Mouse (Mus musculus): ENCODE results near the gene Myo1d. TPM values are rescaled to one million over a fixed set of nuclear protein-coding genes. Genes with fewer than 3 reads are reported as not detected.

Gene Myo1d
- total and polyA plus RNA-seq, 3 experiments = 15.9 to 81.1 (median 41.7) TPM

DNA sequence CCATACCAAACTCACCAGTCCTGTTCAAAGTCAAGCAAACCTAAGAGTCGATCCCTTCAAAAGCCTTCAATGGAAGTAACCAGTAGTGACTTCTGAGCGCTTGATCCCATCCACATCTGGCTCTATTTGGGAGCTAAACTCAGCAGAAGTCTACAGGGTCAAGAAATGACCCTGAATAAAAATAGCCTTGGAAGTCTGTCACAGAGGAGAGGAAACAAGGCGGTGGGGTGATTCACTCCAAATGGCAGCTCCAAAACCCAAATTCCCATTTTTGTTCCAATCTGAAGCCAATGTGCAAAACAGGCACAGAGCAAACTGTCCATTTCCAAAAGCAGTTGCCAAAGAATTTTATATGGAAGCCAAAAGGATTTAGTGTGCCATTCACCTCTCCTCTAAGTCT lies 8.6 kb downstream of the Myo1d start:
- no peaks in the 10 kb centered on the region for H3K27me3 ChIP-seq (ENCODE audit: control insufficient read depth in 1 of 2, insufficient read depth in 2 of 2, low read length in 2 of 2)

DNA sequence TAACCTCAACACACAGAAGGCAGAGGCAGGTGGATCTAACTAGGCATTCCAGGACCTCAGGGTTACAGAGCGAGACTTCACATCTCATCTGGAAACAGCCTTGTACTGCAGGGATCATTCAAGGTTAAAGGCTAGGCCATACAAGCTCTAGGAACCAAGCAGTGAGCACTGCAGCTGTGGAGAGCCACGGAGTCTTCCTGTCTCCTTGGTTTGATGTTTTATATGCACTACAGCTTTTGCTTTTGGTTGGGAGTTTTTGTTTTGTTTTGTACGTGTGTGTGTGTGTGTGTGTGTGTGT lies 12.6 kb downstream of the Myo1d start:
- Histone ChIP-seq H3K9ac (ENCODE audit: control insufficient read depth, low read depth, low read length, poor library complexity, severe bottlenecking) (peak overlapping the region; percentile 47), H3K27me3 (ENCODE audit: control insufficient read depth in 1 of 2, insufficient read depth in 2 of 2, low read length in 2 of 2) (no peaks in the 10 kb centered on the region), H3K79me2 (ENCODE audit: control insufficient read depth, insufficient read depth, low read length, poor library complexity) (peaks cover 38% of the 10 kb centered on the region), H3K9me3 (replicated peaks; ENCODE audit: insufficient read depth, low read length) (no peaks in the 10 kb centered on the region), H3K4me3 (ENCODE audit: control insufficient read depth in 1 of 2, insufficient read depth in 1 of 2, low read depth in 2 of 2, low read length in 2 of 2) (peak overlapping the region; percentile 16 to 22), H3K27ac (ENCODE audit: control insufficient read depth, low read depth, low read length) (peak overlapping the region; percentile 93), H3K36me3 (ENCODE audit: control insufficient read depth in 1 of 2, insufficient read depth in 2 of 2, low read length in 2 of 2) (peaks cover 6 to 69% of the 10 kb centered on the region in 2 experiments), H3K4me1 (ENCODE audit: control insufficient read depth in 1 of 2, insufficient read depth in 2 of 2, low read length in 2 of 2) (peaks cover 52 to 56% of the 10 kb centered on the region in 2 experiments)
- DNase-seq (ENCODE audit: low read depth, low spot score) = peak; percentile 78
- TF ChIP-seq HCFC1 (IDR thresholded peaks at IDR 0.05; ENCODE audit: low read depth, low read length) (no peak), ZMIZ1 (IDR thresholded peaks at IDR 0.05; ENCODE audit: low read depth, low read length) (no peak), RCOR1 (IDR thresholded peaks at IDR 0.05; ENCODE audit: low read depth, low read length) (no peak), MAZ (IDR thresholded peaks at IDR 0.05; ENCODE audit: low read depth, low read length) (no peak), KAT2A (conservative IDR thresholded peaks at IDR 0.05; ENCODE audit: low read depth, low read length) (no peak), ETS1 (IDR thresholded peaks at IDR 0.05; ENCODE audit: low read depth, low read length) (no peak), RAD21 (IDR thresholded peaks at IDR 0.05; ENCODE audit: low read depth, low read length) (no peak), TAL1 (IDR thresholded peaks at IDR 0.05; ENCODE audit: low read length) (no peak), USF1 (IDR thresholded peaks at IDR 0.05; ENCODE audit: low read depth, low read length) (no peak), MYC (IDR thresholded peaks at IDR 0.05; ENCODE audit: low read depth, low read length) (no peak)

More for the DNA sequence above, 8.6 kb downstream of the Myo1d start:
- H3K27ac ChIP-seq (ENCODE audit: control insufficient read depth, low read depth, low read length) = no peak overlapping the region
- H3K9ac ChIP-seq (ENCODE audit: control insufficient read depth, low read depth, low read length, poor library complexity, severe bottlenecking) = no peak overlapping the region
- H3K36me3 ChIP-seq (ENCODE audit: control insufficient read depth in 1 of 2, insufficient read depth in 2 of 2, low read length in 2 of 2) = peaks cover 6 to 52% of the 10 kb centered on the region in 2 experiments; a peak in 3 of 4 replicates
- H3K9me3 ChIP-seq (replicated peaks; ENCODE audit: insufficient read depth, low read length) = no peaks in the 10 kb centered on the region
- H3K4me1 ChIP-seq (ENCODE audit: control insufficient read depth in 1 of 2, insufficient read depth in 2 of 2, low read length in 2 of 2) = peaks cover 42 to 44% of the 10 kb centered on the region in 2 experiments
- DNase-seq (ENCODE audit: low read depth, low spot score) = no peak
- no peak overlapping the region for H3K4me3 ChIP-seq (ENCODE audit: control insufficient read depth in 1 of 2, insufficient read depth in 1 of 2, low read depth in 2 of 2, low read length in 2 of 2)
- H3K79me2 ChIP-seq (ENCODE audit: control insufficient read depth, insufficient read depth, low read length, poor library complexity) = peaks cover 42% of the 10 kb centered on the region
- no peak for TF ChIP-seq POLR2A (IDR thresholded peaks at IDR 0.05; ENCODE audit: control insufficient read depth in 1 of 2, insufficient read depth in 1 of 2, low read depth in 1 of 2, low read length in 2 of 2, poor library complexity in 1 of 2)
- no peak for TF ChIP-seq ETS1 (IDR thresholded peaks at IDR 0.05; ENCODE audit: low read depth, low read length)
- TF ChIP-seq CHD2 (IDR thresholded peaks at IDR 0.05; ENCODE audit: low read length) = no peak
- TF ChIP-seq MAZ (IDR thresholded peaks at IDR 0.05; ENCODE audit: low read depth, low read length) = no peak

DNA sequence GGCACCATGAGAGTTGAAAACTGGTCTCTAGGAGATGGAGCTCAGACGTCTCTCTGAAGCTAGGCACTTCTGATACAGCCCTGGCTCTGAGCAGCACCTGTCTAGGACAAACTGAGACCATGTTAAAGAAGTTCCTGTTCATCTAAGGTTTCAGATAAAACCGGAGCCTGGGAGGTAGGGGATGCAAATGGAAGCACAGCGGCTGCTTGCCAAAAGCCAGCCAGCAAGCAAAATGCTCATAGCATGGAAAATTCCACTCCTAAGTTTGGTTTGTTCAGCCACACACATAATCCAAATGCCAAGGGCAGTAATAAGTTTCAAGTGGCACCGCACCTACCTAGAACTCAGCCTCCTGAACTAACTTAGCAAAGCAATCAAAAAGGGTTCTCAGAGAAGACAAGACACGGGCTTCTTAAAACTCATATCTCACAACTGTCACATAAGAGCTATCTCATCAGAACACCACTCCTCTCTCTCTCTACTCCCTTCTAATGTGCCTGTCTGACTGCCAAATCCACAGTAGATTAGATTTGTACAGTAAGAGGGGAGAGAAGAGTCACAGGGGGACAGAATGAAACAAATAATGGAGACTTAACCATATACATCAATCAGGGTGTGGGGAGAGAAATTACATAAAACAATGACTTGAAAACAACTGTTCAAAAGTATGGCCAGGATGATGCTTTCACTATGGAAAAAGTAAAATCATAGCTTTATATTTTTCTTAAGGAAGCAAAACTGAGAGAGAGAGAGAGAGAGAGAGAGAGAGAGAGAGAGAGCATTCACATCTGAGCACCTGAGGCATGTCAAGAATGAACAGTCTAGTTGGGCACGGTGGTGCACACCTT lies 13.1 kb downstream of the Myo1d start:
- peak overlapping the region; percentile 93 for H3K27ac ChIP-seq (ENCODE audit: control insufficient read depth, low read depth, low read length)
- H3K79me2 ChIP-seq (ENCODE audit: control insufficient read depth, insufficient read depth, low read length, poor library complexity) = peaks cover 38% of the 10 kb centered on the region
- peaks cover 6 to 68% of the 10 kb centered on the region in 2 experiments for H3K36me3 ChIP-seq (ENCODE audit: control insufficient read depth in 1 of 2, insufficient read depth in 2 of 2, low read length in 2 of 2)
- H3K9me3 ChIP-seq (replicated peaks; ENCODE audit: insufficient read depth, low read length) = no peaks in the 10 kb centered on the region
- peak overlapping the region; percentile 65 for H3K9ac ChIP-seq (ENCODE audit: control insufficient read depth, low read depth, low read length, poor library complexity, severe bottlenecking)
- H3K4me3 ChIP-seq (ENCODE audit: control insufficient read depth in 1 of 2, insufficient read depth in 1 of 2, low read depth in 2 of 2, low read length in 2 of 2) = peak overlapping the region; percentile 43 to 46
- no peaks in the 10 kb centered on the region for H3K27me3 ChIP-seq (ENCODE audit: control insufficient read depth in 1 of 2, insufficient read depth in 2 of 2, low read length in 2 of 2)
- DNase-seq (ENCODE audit: low read depth, low spot score) = peak; percentile 92
- H3K4me1 ChIP-seq (ENCODE audit: control insufficient read depth in 1 of 2, insufficient read depth in 2 of 2, low read length in 2 of 2) = peaks cover 51% of the 10 kb centered on the region in 2 experiments
- no peak for TF ChIP-seq CTCF (IDR thresholded peaks at IDR 0.05 in 2 of 3, conservative IDR thresholded peaks at IDR 0.05 in 1 of 3; ENCODE audit: control insufficient read depth in 1 of 3, insufficient read depth in 1 of 3, low read depth in 2 of 3, low read length in 3 of 3, poor library complexity in 1 of 3, severe bottlenecking in 1 of 3)
- TF ChIP-seq MAX (IDR thresholded peaks at IDR 0.05; ENCODE audit: low read length) = no peak
- TF ChIP-seq POLR2AphosphoS2 (IDR thresholded peaks at IDR 0.05; ENCODE audit: low read length) = peak; percentile 74; the same call in 1 of the 2 replicates
- TF ChIP-seq CHD1 (IDR thresholded peaks at IDR 0.05; ENCODE audit: low read depth, low read length) = peak; percentile 62; the same call in 1 of the 2 replicates
- TF ChIP-seq SIN3A (IDR thresholded peaks at IDR 0.05; ENCODE audit: low read length) = peak; percentile 97
- peak; percentile 87 for TF ChIP-seq TBP (IDR thresholded peaks at IDR 0.05; ENCODE audit: low read depth, low read length)
- TF ChIP-seq USF1 (IDR thresholded peaks at IDR 0.05; ENCODE audit: low read depth, low read length) = no peak
- TF ChIP-seq MAZ (IDR thresholded peaks at IDR 0.05; ENCODE audit: low read depth, low read length) = peak; percentile 26; the same call in 1 of the 2 replicates
- TF ChIP-seq NELFE (IDR thresholded peaks at IDR 0.05; ENCODE audit: low read depth, low read length) = peak; percentile 39; the same call in 1 of the 2 replicates
- TF ChIP-seq ETS1 (IDR thresholded peaks at IDR 0.05; ENCODE audit: low read depth, low read length) = peak; percentile 95
- TF ChIP-seq UBTF (IDR thresholded peaks at IDR 0.05; ENCODE audit: borderline replicate concordance, insufficient read depth, low read depth, low read length) = 0 out of 2 replicates have a peak, but pooled peaks have one; percentile 71
- TF ChIP-seq EP300 (IDR thresholded peaks at IDR 0.05; ENCODE audit: low read depth in 1 of 2, low read length in 2 of 2) = peak; percentile 96 to 98
- 0 out of 2 replicates have a peak, but pooled peaks have one; percentile 20 for TF ChIP-seq CHD2 (IDR thresholded peaks at IDR 0.05; ENCODE audit: low read length)
- no peak for TF ChIP-seq ZKSCAN1 (IDR thresholded peaks at IDR 0.05; ENCODE audit: low read depth, low read length)
- peak; percentile 92 for TF ChIP-seq RCOR1 (IDR thresholded peaks at IDR 0.05; ENCODE audit: low read depth, low read length)
- TF ChIP-seq USF2 (IDR thresholded peaks at IDR 0.05; ENCODE audit: borderline replicate concordance in 1 of 2, insufficient read depth in 1 of 2, low read depth in 1 of 2, low read length in 2 of 2) = no peak

Data from MEL (cell line).